12 mouse cellular contexts compared by ENCODE assay signal in genomic region chr17:24893276-24893675, GRCm38 (mm10). TPM values are rescaled to one million over a fixed set of nuclear protein-coding genes. Genes with fewer than 3 reads are reported as not detected.
DNase-seq lines count a peak whose midpoint lies in the region; ATAC-seq and TF ChIP-seq lines count a peak whose summit lies in the region.
"Had no signal": no experiment of that assay in that cellular context is flagged by ENCODE, and none has a peak within 500 bp of the region (broad histone marks: within the 10 kb centered on the region; RNA-seq: fewer than 3 reads in every experiment).

No protein-coding gene starts in this region.

- peak overlapping the region; percentile 100 for H3K4me2 ChIP-seq in limb, embryonic 13.5 days (replicated peaks)

- H3K4me1 ChIP-seq in erythroblast, embryonic 14.5 days (ENCODE audit: control insufficient read depth): peaks cover 79% of the 10 kb centered on the region
- peaks cover 12% of the 10 kb centered on the region; the same call in 1 of the 2 replicates for H3K4me1 ChIP-seq in kidney, adult 2 months (ENCODE audit: control insufficient read depth, insufficient read depth, low read length)
- H3K4me1 ChIP-seq in G1E (ENCODE audit: insufficient read depth, low read depth, low read length): peaks cover 77% of the 10 kb centered on the region
- H3K4me1 ChIP-seq in limb, embryonic 13.5 days: peaks cover 39% of the 10 kb centered on the region
- H3K4me1 ChIP-seq in thymus, adult 2 months (replicated peaks; ENCODE audit: control insufficient read depth, insufficient read depth, low read length): peaks cover 26% of the 10 kb centered on the region

- no peak overlapping the region for H3K27ac ChIP-seq in kidney, adult 2 months (ENCODE audit: insufficient read depth, low read depth, low read length)
- H3K27ac ChIP-seq in limb, embryonic 13.5 days: no peak overlapping the region
- no peak overlapping the region for H3K27ac ChIP-seq in thymus, adult 2 months (ENCODE audit: control insufficient read depth, insufficient read depth, low read length)

- DNase-seq in kidney, adult 9 months: peak; percentile 17
- DNase-seq in kidney, adult 2 months: no peak
- no peak for DNase-seq in G1E (ENCODE audit: low spot score)
- DNase-seq in thymus, adult 2 months: no peak
- DNase-seq in gastrocnemius, postnatal 4 days (ENCODE audit: low spot score in 2 of 2): no peak
- DNase-seq: B cell, adult 2 months; gastrocnemius, postnatal 10 days; heart, postnatal 14 days; spleen, adult 18-20 months had no signal

- ATAC-seq in erythroblast, adult 5-6 weeks (replicated peaks; ENCODE audit: low FRiP score, poor library complexity, severe bottlenecking): no peak
- no peak for ATAC-seq in G1E (ENCODE audit: extremely low read depth, insufficient number of reproducible peaks, low FRiP score, poor library complexity, severe bottlenecking)
- ATAC-seq in limb, embryonic 13.5 days (ENCODE audit: low FRiP score, low read depth): no peak

- peak overlapping the region; percentile 64 for H3K4me3 ChIP-seq in erythroblast, embryonic 14.5 days (replicated peaks)
- H3K4me3 ChIP-seq in kidney, adult 2 months (ENCODE audit: insufficient read depth, low read depth, low read length): no peak overlapping the region
- H3K4me3 ChIP-seq in G1E (ENCODE audit: low read depth, low read length): peak overlapping the region; percentile 92; the same call in 1 of the 2 replicates
- peak overlapping the region; percentile 90 for H3K4me3 ChIP-seq in limb, embryonic 13.5 days
- no peak overlapping the region for H3K4me3 ChIP-seq in thymus, adult 2 months (ENCODE audit: control insufficient read depth, insufficient read depth, low read length)

- H3K9me3 ChIP-seq in erythroblast, embryonic 14.5 days (ENCODE audit: control insufficient read depth, low read length): no peaks in the 10 kb centered on the region
- no peaks in the 10 kb centered on the region for H3K9me3 ChIP-seq in G1E (replicated peaks)
- H3K9me3 ChIP-seq in limb, embryonic 13.5 days: no peaks in the 10 kb centered on the region

- WGBS in kidney, adult 2 months: 90% methylated on average over 2 of the region's 2 CpGs
- WGBS in limb, embryonic 13.5 days: 90% methylated on average over 2 of the region's 2 CpGs
- 96% methylated on average over 2 of the region's 2 CpGs for WGBS in thymus, adult 2 months

- H3K9ac ChIP-seq in limb, embryonic 13.5 days: 0 out of 2 replicates have a peak overlapping the region, but pooled peaks have one; percentile 94

- H3K36me3 ChIP-seq in erythroblast, embryonic 14.5 days (ENCODE audit: control insufficient read depth): peaks cover 81% of the 10 kb centered on the region
- H3K36me3 ChIP-seq in kidney, adult 2 months (ENCODE audit: control insufficient read depth, insufficient read depth, low read length): no peaks in the 10 kb centered on the region; the same call in none of the 2 replicates
- peaks cover 84% of the 10 kb centered on the region for H3K36me3 ChIP-seq in G1E (replicated peaks)
- H3K36me3 ChIP-seq in limb, embryonic 13.5 days: peaks cover 58% of the 10 kb centered on the region
- H3K36me3 ChIP-seq in thymus, adult 2 months (ENCODE audit: control insufficient read depth, insufficient read depth, low read length): peaks cover 22% of the 10 kb centered on the region

- TF ChIP-seq POLR2A in kidney, adult 2 months (IDR thresholded peaks at IDR 0.05; ENCODE audit: low read depth, low read length): no peak
- no peak for TF ChIP-seq POLR2A in thymus, adult 2 months (IDR thresholded peaks at IDR 0.05; ENCODE audit: control insufficient read depth, extremely low read depth, insufficient read depth, low read length, poor library complexity)

- TF ChIP-seq CTCF in kidney, adult 2 months (conservative IDR thresholded peaks at IDR 0.05; ENCODE audit: insufficient read depth, insufficient read length, low read depth, low read length): no peak
- no peak for TF ChIP-seq CTCF in G1E (IDR thresholded peaks at IDR 0.05; ENCODE audit: low read depth, low read length)
- no peak for TF ChIP-seq CTCF in thymus, adult 2 months (IDR thresholded peaks at IDR 0.05; ENCODE audit: borderline replicate concordance, control insufficient read depth, extremely low read depth, insufficient read depth, low read length, poor library complexity)

- no peaks in the 10 kb centered on the region for H3K27me3 ChIP-seq in erythroblast, embryonic 14.5 days (ENCODE audit: control insufficient read depth)
- H3K27me3 ChIP-seq in kidney, adult 2 months (replicated peaks; ENCODE audit: control insufficient read depth, insufficient read depth, low read length): no peaks in the 10 kb centered on the region
- no peaks in the 10 kb centered on the region for H3K27me3 ChIP-seq in G1E (ENCODE audit: insufficient read depth, low read length)
- H3K27me3 ChIP-seq in limb, embryonic 13.5 days: no peaks in the 10 kb centered on the region
- H3K27me3 ChIP-seq in thymus, adult 2 months (ENCODE audit: control insufficient read depth, insufficient read depth, low read length): no peaks in the 10 kb centered on the region

RNA-seq across cellular contexts. Expression of gene Eme2, which starts 1.6 kb away (rescaled TPM):
- 1.7 and 1.8 TPM in 2 replicates for polyA plus RNA-seq in erythroblast, embryonic 14.5 days (2012)
- 7.1 and 8.6 TPM in 2 replicates for total RNA-seq in erythroblast, adult 5-6 weeks (2015; ENCODE audit: low replicate concordance)
- 10.9 and 12.4 TPM in 2 replicates for total RNA-seq in erythroblast, adult 5-6 weeks (2017; ENCODE audit: low replicate concordance)
- polyA plus RNA-seq in kidney, adult 2 months (2012; rRNA removed): 32.2 and 40.7 TPM in 2 replicates
- total RNA-seq in G1E (2014; fragmentation: Nextera tagmentation) (3.4 and 6.5 TPM in 2 replicates), G1E (2017) (18.2 and 19.4 TPM in 2 replicates)
- 9.4 and 12.1 TPM in 2 replicates for polyA plus RNA-seq in G1E (2012)
- polyA plus RNA-seq in limb, embryonic 13.5 days (2015; fragmentation: Nextera tagmentation; extraction: Ambion mirVana): 33.9 and 35.6 TPM in 2 replicates
- 48.2 and 55.3 TPM in 2 replicates for polyA plus RNA-seq in thymus, adult 2 months (2012; rRNA removed)
- 10 to 100 TPM; 27.8 to 28.0 TPM for total RNA-seq in gastrocnemius, postnatal 4 days (2021)

RNA-seq across cellular contexts. Expression of gene Mrps34, which starts 1.6 kb away (rescaled TPM):
- polyA plus RNA-seq in erythroblast, embryonic 14.5 days (2012): 6.4 and 7.5 TPM in 2 replicates
- total RNA-seq in erythroblast, adult 5-6 weeks (2015; ENCODE audit: low replicate concordance): 4.8 and 7.1 TPM in 2 replicates
- 2.0 and 5.0 TPM in 2 replicates for total RNA-seq in erythroblast, adult 5-6 weeks (2017; ENCODE audit: low replicate concordance)
- 162 and 199 TPM in 2 replicates for polyA plus RNA-seq in kidney, adult 2 months (2012; rRNA removed)
- total RNA-seq in G1E (2014; fragmentation: Nextera tagmentation): 28.8 and 30.8 TPM in 2 replicates
- total RNA-seq in G1E (2017): 15.6 and 21.1 TPM in 2 replicates
- 81.7 and 82.8 TPM in 2 replicates for polyA plus RNA-seq in G1E (2012)
- 80.4 and 83.3 TPM in 2 replicates for polyA plus RNA-seq in limb, embryonic 13.5 days (2015; fragmentation: Nextera tagmentation; extraction: Ambion mirVana)
- polyA plus RNA-seq in thymus, adult 2 months (2012; rRNA removed): 146 and 152 TPM in 2 replicates
- total RNA-seq in gastrocnemius, postnatal 4 days (2021): 10 to 100 TPM; 93.0 to 94.7 TPM

RNA-seq across cellular contexts. Expression of gene Nme3, which starts 3.0 kb away (rescaled TPM):
- polyA plus RNA-seq in erythroblast, embryonic 14.5 days (2012): 14.9 and 16.7 TPM in 2 replicates
- 15.0 and 18.3 TPM in 2 replicates for total RNA-seq in erythroblast, adult 5-6 weeks (2015; ENCODE audit: low replicate concordance)
- total RNA-seq in erythroblast, adult 5-6 weeks (2017; ENCODE audit: low replicate concordance): 29.1 and 32.2 TPM in 2 replicates
- 112 and 115 TPM in 2 replicates for polyA plus RNA-seq in kidney, adult 2 months (2012; rRNA removed)
- total RNA-seq in G1E (2014; fragmentation: Nextera tagmentation) (5.6 and 9.5 TPM in 2 replicates), G1E (2017) (29.0 and 32.5 TPM in 2 replicates)
- 20.2 and 26.8 TPM in 2 replicates for polyA plus RNA-seq in G1E (2012)
- 35.5 and 38.2 TPM in 2 replicates for polyA plus RNA-seq in limb, embryonic 13.5 days (2015; fragmentation: Nextera tagmentation; extraction: Ambion mirVana)
- 63.3 and 76.7 TPM in 2 replicates for polyA plus RNA-seq in thymus, adult 2 months (2012; rRNA removed)
- total RNA-seq in gastrocnemius, postnatal 4 days (2021): 10 to 100 TPM; 10.3 to 14.5 TPM

RNA-seq across cellular contexts. Expression of gene Spsb3, which starts 6.8 kb away (rescaled TPM):
- 9.2 and 10.3 TPM in 2 replicates for polyA plus RNA-seq in erythroblast, embryonic 14.5 days (2012)
- total RNA-seq in erythroblast, adult 5-6 weeks (2015; ENCODE audit: low replicate concordance): 20.4 and 49.3 TPM in 2 replicates
- 28.2 and 35.1 TPM in 2 replicates for total RNA-seq in erythroblast, adult 5-6 weeks (2017; ENCODE audit: low replicate concordance)
- 55.5 and 69.0 TPM in 2 replicates for polyA plus RNA-seq in kidney, adult 2 months (2012; rRNA removed)
- total RNA-seq in G1E (2014; fragmentation: Nextera tagmentation): 10.9 and 12.8 TPM in 2 replicates
- 15.9 and 19.7 TPM in 2 replicates for total RNA-seq in G1E (2017)
- 35.1 and 42.6 TPM in 2 replicates for polyA plus RNA-seq in G1E (2012)
- polyA plus RNA-seq in limb, embryonic 13.5 days (2015; fragmentation: Nextera tagmentation; extraction: Ambion mirVana): 38.5 and 40.0 TPM in 2 replicates
- 274 and 285 TPM in 2 replicates for polyA plus RNA-seq in thymus, adult 2 months (2012; rRNA removed)
- total RNA-seq in gastrocnemius, postnatal 4 days (2021): 10 to 100 TPM; 29.0 to 32.3 TPM

RNA-seq across cellular contexts. Expression of gene Nubp2, which starts 7.1 kb away (rescaled TPM):
- polyA plus RNA-seq in erythroblast, embryonic 14.5 days (2012): 7.5 and 12.0 TPM in 2 replicates
- 25.4 and 31.6 TPM in 2 replicates for total RNA-seq in erythroblast, adult 5-6 weeks (2015; ENCODE audit: low replicate concordance)
- total RNA-seq in erythroblast, adult 5-6 weeks (2017; ENCODE audit: low replicate concordance): 10.6 and 11.4 TPM in 2 replicates
- 37.2 and 38.4 TPM in 2 replicates for polyA plus RNA-seq in kidney, adult 2 months (2012; rRNA removed)
- total RNA-seq in G1E (2014; fragmentation: Nextera tagmentation) (92.9 and 95.7 TPM in 2 replicates), G1E (2017) (46.9 and 58.5 TPM in 2 replicates)
- 79.9 and 103 TPM in 2 replicates for polyA plus RNA-seq in G1E (2012)
- 49.6 and 49.8 TPM in 2 replicates for polyA plus RNA-seq in limb, embryonic 13.5 days (2015; fragmentation: Nextera tagmentation; extraction: Ambion mirVana)
- polyA plus RNA-seq in thymus, adult 2 months (2012; rRNA removed): 88.8 and 96.1 TPM in 2 replicates
- 10 to 100 TPM; 19.2 to 21.4 TPM for total RNA-seq in gastrocnemius, postnatal 4 days (2021)

Comparison
In these comparisons a context has a peak if more than half of its experiments do, and no peak if none do; other contexts are left out.
1. H3K4me3 ChIP-seq: peak in erythroblast, embryonic 14.5 days (single experiment), G1E (single experiment) and limb, embryonic 13.5 days (single experiment); none in kidney, adult 2 months (single experiment) and thymus, adult 2 months (single experiment).